Mouse (Mus musculus) megakaryocyte, embryonic 14.5 days (primary cell): ENCODE data around the gene Fars2.

ENCODE experiments used
- FLI1 ChIP-seq: IDR thresholded peaks from 2 replicates; pipeline ENCODE4 v1.6.1; 2012; ENCODE audit warnings: low read length, inconsistent platforms, mixed read lengths
- GATA1 ChIP-seq: IDR thresholded peaks from 3 replicates; pipeline ENCODE4 v1.6.1; 2012; ENCODE audit warnings: mixed read lengths, low read length, inconsistent platforms, borderline replicate concordance

DNA sequence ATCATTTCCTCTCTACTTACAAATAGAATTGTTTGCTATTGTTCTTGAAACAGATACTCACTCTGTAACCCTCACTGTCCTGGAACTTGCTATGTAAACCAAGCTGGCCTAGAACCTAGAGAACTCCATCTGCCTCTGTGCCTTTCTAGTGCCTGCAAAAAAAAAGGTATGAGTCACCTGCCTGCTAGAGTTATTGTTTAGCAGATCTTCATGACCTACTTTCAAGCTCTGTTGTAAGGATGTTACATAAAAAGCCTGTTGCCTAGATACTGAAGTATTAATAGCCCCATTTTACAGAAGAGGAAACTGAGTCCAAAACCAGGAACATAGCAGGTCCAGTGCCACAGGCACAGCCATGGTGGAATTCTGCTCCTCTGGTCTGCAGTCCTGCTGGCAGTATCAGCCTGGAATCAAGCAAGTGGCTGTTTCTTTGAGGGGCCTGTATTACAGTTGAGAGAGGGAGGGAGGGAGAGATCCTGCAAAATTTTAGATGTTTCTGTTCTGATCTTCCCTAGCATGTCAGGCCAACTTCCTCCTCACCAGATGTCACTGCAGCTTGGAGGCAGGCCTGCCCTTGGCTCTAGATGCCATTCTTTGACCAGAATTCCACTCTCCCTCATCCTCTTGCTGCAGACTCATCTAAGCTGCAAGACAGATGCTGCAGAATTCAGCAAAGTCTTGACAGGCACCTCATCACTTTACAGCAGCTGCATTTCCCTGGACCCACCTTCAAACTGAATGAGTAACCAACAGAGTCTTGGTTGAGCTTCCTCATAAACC lies 250.7 kb downstream of the Fars2 start:
- TF ChIP-seq GATA1 (no peak), FLI1 (no peak)
